Mouse (Mus musculus): ENCODE results near the gene Flywch1.

- TF ChIP-seq EP300 (IDR thresholded peaks at IDR 0.05; ENCODE audit: insufficient read depth, low read depth, low read length) (no peak), CTCF (IDR thresholded peaks at IDR 0.05) (no peak)
Measured at GRCm38 (mm10) chr17:23819235-23819634, 47.8 kb upstream of the Flywch1 start.

Data from heart, adult 2 months (tissue).